14 mouse cellular contexts compared by ENCODE assay signal in genomic region chr12:107669910-107670309, GRCm38 (mm10).
DNase-seq lines count a peak whose midpoint lies in the region; ATAC-seq lines count a peak whose summit lies in the region.
"Had no signal": no experiment of that assay in that cellular context is flagged by ENCODE, and none has a peak within 500 bp of the region (broad histone marks: within the 10 kb centered on the region; RNA-seq: fewer than 3 reads in every experiment).

No protein-coding gene starts in this region.

- WGBS in midbrain, embryonic 11.5 days, result 80% methylated on average over 10 of the region's 10 CpGs
- 90% methylated on average over 10 of the region's 10 CpGs for WGBS in midbrain, embryonic 13.5 days
- 73% methylated on average over 10 of the region's 10 CpGs for WGBS in limb, embryonic 13.5 days

- no peaks in the 10 kb centered on the region for H3K27me3 ChIP-seq in midbrain, embryonic 11.5 days (ENCODE audit: control insufficient read depth, insufficient read depth, low read length)
- H3K27me3 ChIP-seq in midbrain, embryonic 13.5 days, result no peaks in the 10 kb centered on the region
- no peaks in the 10 kb centered on the region for H3K27me3 ChIP-seq in limb, embryonic 13.5 days

- peak; percentile 56 to 68 for DNase-seq in cerebellum, postnatal 10 days
- no peak for DNase-seq in cerebellum, adult 11 months
- peak; percentile 12 for DNase-seq in midbrain, embryonic 11.5 days (ENCODE audit: low spot score, missing footprints)
- peak; percentile 26 to 51 for DNase-seq in lung, postnatal 4 days
- no peak for DNase-seq in frontal cortex, postnatal 25 days (ENCODE audit: low spot score in 2 of 2)
- no peak for DNase-seq in right cerebral cortex, postnatal 4 days
- DNase-seq: embryo, embryonic 11 days; forebrain, postnatal 0 days; liver; thymus, postnatal 36 days had no signal

- H3K9me3 ChIP-seq in midbrain, embryonic 11.5 days (ENCODE audit: control insufficient read depth, low read length), result no peaks in the 10 kb centered on the region
- H3K9me3 ChIP-seq in midbrain, embryonic 13.5 days, result no peaks in the 10 kb centered on the region
- no peaks in the 10 kb centered on the region for H3K9me3 ChIP-seq in limb, embryonic 13.5 days
- H3K9me3 ChIP-seq: hindbrain, embryonic 13.5 days had no signal

- H3K36me3 ChIP-seq in midbrain, embryonic 11.5 days (ENCODE audit: control insufficient read depth, insufficient read depth, low read length), result no peaks in the 10 kb centered on the region
- no peaks in the 10 kb centered on the region for H3K36me3 ChIP-seq in midbrain, embryonic 13.5 days
- H3K36me3 ChIP-seq in limb, embryonic 13.5 days, result no peaks in the 10 kb centered on the region
- H3K36me3 ChIP-seq: hindbrain, embryonic 13.5 days had no signal

- no peak overlapping the region for H3K27ac ChIP-seq in midbrain, embryonic 11.5 days (ENCODE audit: low read depth, low read length)
- H3K27ac ChIP-seq in midbrain, embryonic 13.5 days, result no peak overlapping the region
- H3K27ac ChIP-seq in limb, embryonic 13.5 days, result 0 out of 2 replicates have a peak overlapping the region, but pooled peaks have one; percentile 22
- H3K27ac ChIP-seq: hindbrain, embryonic 13.5 days had no signal

- no peak overlapping the region for H3K9ac ChIP-seq in midbrain, embryonic 11.5 days (ENCODE audit: low read length)
- H3K9ac ChIP-seq in midbrain, embryonic 13.5 days (replicated peaks), result no peak overlapping the region
- 0 out of 2 replicates have a peak overlapping the region, but pooled peaks have one; percentile 4 for H3K9ac ChIP-seq in limb, embryonic 13.5 days
- H3K9ac ChIP-seq: forebrain, postnatal 0 days; hindbrain, embryonic 13.5 days had no signal

- ATAC-seq in midbrain, embryonic 11.5 days (ENCODE audit: low FRiP score), result no peak
- no peak for ATAC-seq in midbrain, embryonic 13.5 days
- ATAC-seq in limb, embryonic 13.5 days (ENCODE audit: low FRiP score, low read depth), result no peak
- ATAC-seq: activated CD4-positive, CD25-positive, alpha-beta regulatory T cell, adult 4 months; forebrain, postnatal 0 days had no signal

- H3K4me3 ChIP-seq in midbrain, embryonic 11.5 days (ENCODE audit: low read depth, low read length), result no peak overlapping the region
- H3K4me3 ChIP-seq in midbrain, embryonic 13.5 days (replicated peaks), result no peak overlapping the region
- H3K4me3 ChIP-seq in limb, embryonic 13.5 days, result no peak overlapping the region
- H3K4me3 ChIP-seq: hindbrain, embryonic 13.5 days had no signal

- H3K4me1 ChIP-seq in midbrain, embryonic 11.5 days (ENCODE audit: control insufficient read depth, insufficient read depth, low read length), result no peaks in the 10 kb centered on the region
- H3K4me1 ChIP-seq in midbrain, embryonic 13.5 days (replicated peaks), result 0 out of 2 replicates have a peak, but pooled peaks cover 3% of the 10 kb centered on the region
- peaks cover 20% of the 10 kb centered on the region for H3K4me1 ChIP-seq in limb, embryonic 13.5 days

- no peak overlapping the region for H3K4me2 ChIP-seq in midbrain, embryonic 11.5 days
- H3K4me2 ChIP-seq in midbrain, embryonic 13.5 days (replicated peaks), result no peak overlapping the region
- no peak overlapping the region for H3K4me2 ChIP-seq in limb, embryonic 13.5 days (replicated peaks)
- H3K4me2 ChIP-seq: hindbrain, embryonic 13.5 days had no signal

Comparison
In these comparisons a context has a peak if more than half of its experiments do, and no peak if none do; other contexts are left out.
1. DNase-seq: peak in cerebellum, postnatal 10 days (2 of 2), midbrain, embryonic 11.5 days (single experiment) and lung, postnatal 4 days (2 of 2); none in cerebellum, adult 11 months (single experiment), frontal cortex, postnatal 25 days (0 of 2) and right cerebral cortex, postnatal 4 days (single experiment).